Mouse (Mus musculus) hindbrain, postnatal 0 days (tissue): ENCODE measurements around the gene Gabarapl2. TPM values are rescaled to one million over a fixed set of nuclear protein-coding genes. Genes with fewer than 3 reads are reported as not detected.
A peak's percentile ranks its signal among the peaks of the same experiment; 100 is the strongest.

ENCODE experiments used
- ATAC-seq: fragments of 200-750 bp; cut with Nextera tagmentation; 2 replicates; pipeline ENCODE4 v1.8.0; 2017; ENCODE audit warnings: mild to moderate bottlenecking, moderate TSS enrichment, moderate library complexity
- DNase-seq: peaks from one replicate; pipeline ENCODE4 v3.0.0-alpha.2; 2015; ENCODE audit warnings: low spot score
- H3K27ac ChIP-seq: fragments of 300-500 bp; sonication (generic); 2 replicates; pipeline ENCODE4 v1.5.1; 2014; ENCODE audit warnings: mild to moderate bottlenecking
- H3K27me3 ChIP-seq: fragments of 300-500 bp; sonication (generic); 2 replicates; pipeline ENCODE4 v1.6.1; 2014; ENCODE audit warnings: low read length, mixed read lengths; ENCODE audit not compliant: insufficient read depth
- H3K36me3 ChIP-seq: fragments of 300-500 bp; sonication (generic); 2 replicates; pipeline ENCODE4 v1.6.1; 2014; ENCODE audit warnings: low read length, mixed read lengths; ENCODE audit not compliant: insufficient read depth
- H3K4me1 ChIP-seq: fragments of 300-500 bp; sonication (generic); 2 replicates; pipeline ENCODE4 v1.6.1; 2014; ENCODE audit warnings: antibody characterized with exemption, low read length, mixed read lengths; ENCODE audit not compliant: insufficient read depth
- H3K4me2 ChIP-seq: fragments of 300-500 bp; sonication (generic); 2 replicates; pipeline ENCODE4 v1.6.1; 2014; ENCODE audit warnings: low read depth, mild to moderate bottlenecking, low read length, moderate library complexity, mixed read lengths
- H3K4me3 ChIP-seq: fragments of 300-500 bp; sonication (generic); 2 replicates; pipeline ENCODE4 v1.5.1; 2014; ENCODE audit warnings: low read length
- H3K9ac ChIP-seq: fragments of 300-500 bp; sonication (generic); replicated peaks from 2 replicates; pipeline ENCODE4 v1.6.1; 2014; ENCODE audit warnings: mild to moderate bottlenecking, low read length, moderate library complexity, mixed read lengths
- H3K9me3 ChIP-seq: fragments of 300-500 bp; sonication (generic); 2 replicates; pipeline ENCODE4 v1.6.1; 2016; ENCODE audit warnings: low read length, mixed read lengths
- CTCF ChIP-seq: IDR thresholded peaks from 2 replicates; pipeline ENCODE4 v1.5.1; 2016; ENCODE audit warnings: antibody characterized with exemption, control low read depth, low read depth
- WGBS: fragments of 180-500 bp; shearing (Covaris S2); extraction: QIAGEN DNeasy Blood & Tissue Kit; methylation state at CpG from one replicate; pipeline ENCODE4 v1.1.7; 2014; 5-methylcytosine and 5-hydroxymethylcytosine counted together
- polyA plus RNA-seq: library from polyadenylated mRNA; unstranded; fragments of >200 nt; fragmentation: Nextera tagmentation; extraction: Ambion mirVana; gene quantifications from 2 replicates; pipeline ENCODE4 v1.2.1, GENCODE M21; 2015
- total RNA-seq: library from RNA; depleted of rRNA; stranded (reverse); fragments of >200 nt; gene quantifications from 2 replicates; pipeline ENCODE4 v1.2.3, GENCODE M21; 2014

Gene Gabarapl2
- total and polyA plus RNA-seq, 2 experiments from 2014 or later = 99.4 to 461 TPM

DNA sequence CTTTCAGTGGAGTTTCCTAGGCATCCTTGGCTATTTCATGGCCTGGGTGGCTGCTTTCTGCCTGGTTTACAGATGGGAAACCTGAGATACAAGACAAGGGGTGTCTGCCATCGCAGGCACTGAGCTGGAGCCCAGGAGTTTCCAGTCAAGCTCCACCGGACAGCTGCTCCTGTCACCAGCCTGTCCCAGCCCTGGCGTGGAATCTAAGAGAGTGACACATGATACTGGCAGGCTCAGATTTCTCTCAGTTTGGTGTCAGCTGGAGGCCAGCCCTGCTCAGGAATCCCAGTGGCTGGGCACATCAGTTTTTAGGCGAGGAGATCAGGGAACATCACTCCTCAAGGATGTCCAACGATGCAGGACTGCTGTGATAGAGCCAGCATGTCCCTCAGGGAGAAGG lies 38.4 kb upstream of the Gabarapl2 start:
- H3K4me2 ChIP-seq = no peak overlapping the region
- H3K4me1 ChIP-seq = no peaks in the 10 kb centered on the region
- ATAC-seq (no peak), DNase-seq (no peak)
- H3K9ac ChIP-seq = no peak overlapping the region
- no peaks in the 10 kb centered on the region for H3K27me3 ChIP-seq
- H3K9me3 ChIP-seq = no peaks in the 10 kb centered on the region
- no peak overlapping the region for H3K27ac ChIP-seq
- no peak for TF ChIP-seq CTCF
- 40% methylated on average over 5 of the region's 5 CpGs for WGBS
- no peak overlapping the region for H3K4me3 ChIP-seq
- no peaks in the 10 kb centered on the region for H3K36me3 ChIP-seq

DNA sequence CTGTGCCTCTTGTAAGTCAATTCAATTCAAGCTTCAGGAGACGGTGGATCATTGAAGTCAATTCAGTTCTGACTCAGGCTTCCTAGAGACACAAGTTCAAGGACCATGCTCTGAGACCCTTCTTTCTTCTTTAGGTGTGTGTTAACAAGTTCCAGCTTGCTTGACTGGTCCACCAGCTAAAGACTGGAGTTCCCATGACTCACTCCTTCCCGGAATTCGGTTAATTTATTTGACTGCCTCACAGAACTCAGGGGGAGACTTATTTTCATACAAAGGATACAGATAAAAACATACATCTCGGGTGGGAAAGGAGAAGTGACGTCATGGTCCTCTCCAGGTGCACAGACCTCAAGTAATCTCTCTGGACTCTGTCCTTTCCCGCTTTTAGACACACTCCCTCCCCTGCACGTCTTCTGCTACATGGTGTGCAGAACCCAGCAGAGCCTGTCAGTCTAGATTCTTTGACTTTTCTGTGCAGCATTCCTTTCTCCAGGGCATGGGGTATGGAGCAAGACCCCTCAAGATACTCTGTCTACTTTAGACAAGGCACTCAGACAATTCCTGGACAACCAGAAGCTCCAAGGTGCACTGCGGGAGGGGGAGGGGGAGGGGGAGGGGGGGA lies 34.9 kb upstream of the Gabarapl2 start:
- peaks cover 6% of the 10 kb centered on the region; the same call in 1 of the 2 replicates for H3K4me1 ChIP-seq
- ATAC-seq (no peak), DNase-seq (no peak)
- H3K27ac ChIP-seq = no peak overlapping the region
- no peaks in the 10 kb centered on the region for H3K9me3 ChIP-seq
- 65% methylated on average over 8 of the region's 8 CpGs for WGBS
- no peak overlapping the region for H3K4me2 ChIP-seq
- no peak overlapping the region for H3K4me3 ChIP-seq
- H3K9ac ChIP-seq = no peak overlapping the region
- H3K27me3 ChIP-seq = no peaks in the 10 kb centered on the region
- no peaks in the 10 kb centered on the region for H3K36me3 ChIP-seq
- TF ChIP-seq CTCF = no peak

DNA sequence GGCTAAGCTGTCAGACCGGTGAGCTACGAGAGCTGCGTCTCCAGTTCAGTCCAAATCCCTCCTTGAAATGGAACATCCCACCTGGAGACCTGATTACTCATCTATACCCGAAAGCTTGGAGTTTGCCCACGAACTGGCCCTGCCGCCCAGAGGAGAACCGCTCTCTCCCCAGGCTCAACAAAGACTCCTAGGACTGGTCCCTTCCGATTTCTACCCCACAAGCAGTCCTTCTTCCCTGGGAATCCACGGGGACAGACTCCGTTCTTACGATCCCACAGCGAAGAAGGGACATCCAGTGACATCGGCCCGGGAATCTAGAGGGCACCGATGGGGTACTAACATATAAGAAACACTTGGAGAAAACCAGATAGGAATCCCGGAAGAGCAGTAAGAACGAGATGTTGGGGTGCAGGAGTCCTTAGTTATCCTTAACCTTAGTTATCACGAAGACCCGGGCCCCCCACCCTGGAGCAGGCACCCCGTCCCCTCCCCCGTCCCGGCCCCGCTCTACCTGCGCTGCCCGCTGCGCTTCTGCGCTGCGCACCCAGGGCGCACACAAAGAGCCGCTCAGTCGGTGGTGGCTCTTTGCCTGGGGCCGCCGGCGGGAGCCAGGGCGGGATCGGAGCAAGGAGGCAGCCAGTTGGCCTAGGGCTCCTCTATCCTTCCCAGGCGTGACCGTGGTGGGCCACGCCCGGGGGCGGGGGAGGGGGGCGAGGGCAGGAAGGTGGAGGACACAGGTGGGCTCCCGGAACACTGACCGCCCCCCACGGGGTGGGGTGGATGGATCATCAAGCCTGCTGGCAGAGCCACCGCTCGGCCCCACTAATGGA lies 30.7 kb upstream of the Gabarapl2 start, which contains the start of gene Chst5:
Gene Chst5, minus strand, starts transcription at position 827 of the 830 bp plus-strand sequence.
- WGBS = 8% methylated on average over 46 of the region's 47 CpGs
- H3K27ac ChIP-seq = no peak within 1 kb of the TSS

DNA sequence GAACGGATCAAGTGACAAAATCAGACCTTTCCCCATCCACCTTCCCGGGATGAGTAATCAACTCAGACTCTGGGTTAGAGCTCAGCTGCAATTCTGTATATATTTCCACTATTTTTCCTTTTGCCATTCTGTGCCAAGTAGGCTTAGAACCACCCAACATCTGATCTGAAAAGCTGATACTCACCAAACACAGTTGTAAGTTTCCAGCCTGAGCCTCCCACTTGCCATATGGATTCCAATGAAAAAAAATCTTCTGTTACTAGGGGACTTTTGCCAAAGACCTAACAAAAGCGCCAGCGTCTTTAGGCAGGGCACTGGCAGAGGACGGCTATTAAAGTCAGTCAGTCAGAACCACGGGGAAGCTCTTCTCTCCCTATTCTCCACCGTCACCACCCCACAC lies 28.9 kb upstream of the Gabarapl2 start:
- no peak overlapping the region for H3K4me3 ChIP-seq
- DNase-seq = peak; percentile 27
- no peak overlapping the region for H3K9ac ChIP-seq
- no peak for TF ChIP-seq CTCF
- no peak overlapping the region for H3K4me2 ChIP-seq
- H3K27me3 ChIP-seq = no peaks in the 10 kb centered on the region
- ATAC-seq = no peak
- H3K9me3 ChIP-seq = no peaks in the 10 kb centered on the region
- peaks cover 6% of the 10 kb centered on the region; the same call in 1 of the 2 replicates for H3K4me1 ChIP-seq
- H3K36me3 ChIP-seq = peaks cover 2% of the 10 kb centered on the region; the same call in 1 of the 2 replicates
- WGBS = 27% methylated on average over 7 of the region's 7 CpGs
- H3K27ac ChIP-seq = no peak overlapping the region

More for the DNA sequence above, 30.7 kb upstream of the Gabarapl2 start, which contains the start of gene Chst5:
- Histone ChIP-seq H3K9me3 (no peaks in the 10 kb centered on the region), H3K27me3 (no peaks in the 10 kb centered on the region), H3K4me1 (peaks cover 6% of the 10 kb centered on the region; the same call in 1 of the 2 replicates), H3K36me3 (no peaks in the 10 kb centered on the region), H3K4me2 (peak within 1 kb of the TSS; percentile 91), H3K9ac (peak within 1 kb of the TSS; percentile 61), H3K4me3 (peak within 1 kb of the TSS; percentile 39)
- peak; percentile 21; the same call in 1 of the 2 replicates for ATAC-seq
- DNase-seq = peak; percentile 44
- no peak for TF ChIP-seq CTCF

DNA sequence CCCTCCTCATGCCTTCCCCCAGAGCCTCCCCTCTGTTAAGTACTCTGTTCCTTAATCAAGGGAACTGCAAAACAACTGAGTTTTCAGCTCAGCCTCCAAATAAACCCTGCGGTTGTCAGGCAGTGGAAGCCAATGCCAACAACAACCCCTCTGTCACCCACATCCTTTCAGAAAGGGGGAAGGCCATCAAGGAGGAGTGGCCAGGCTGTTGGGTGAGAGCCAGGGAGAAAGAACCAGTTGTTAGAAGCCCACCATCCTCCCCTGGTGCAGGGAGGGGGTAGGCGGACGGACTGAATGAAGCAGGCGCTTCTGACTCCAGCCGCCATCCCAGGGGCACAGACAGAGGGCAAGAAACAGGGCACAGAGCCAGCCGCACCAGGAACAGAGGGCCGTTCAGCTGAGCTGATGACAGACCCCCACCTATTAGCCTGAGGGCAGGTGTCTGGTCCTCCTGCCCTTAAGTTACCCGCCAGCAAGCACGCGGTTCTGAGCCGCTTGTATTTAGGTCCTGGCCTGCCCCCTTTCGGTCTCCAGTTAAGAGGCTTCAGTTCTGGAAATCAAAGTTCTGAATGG lies 27.6 kb upstream of the Gabarapl2 start:
- peaks cover 6% of the 10 kb centered on the region; the same call in 1 of the 2 replicates for H3K36me3 ChIP-seq
- no peak overlapping the region for H3K9ac ChIP-seq
- H3K4me2 ChIP-seq = 0 out of 2 replicates have a peak overlapping the region, but pooled peaks have one; percentile 24
- peaks cover 6% of the 10 kb centered on the region; the same call in 1 of the 2 replicates for H3K4me1 ChIP-seq
- ATAC-seq (peak; percentile 89), DNase-seq (peak; percentile 82)
- H3K9me3 ChIP-seq = no peaks in the 10 kb centered on the region
- peak overlapping the region; percentile 23; the same call in 1 of the 2 replicates for H3K27ac ChIP-seq
- no peaks in the 10 kb centered on the region for H3K27me3 ChIP-seq
- TF ChIP-seq CTCF = peak; percentile 59
- H3K4me3 ChIP-seq = no peak overlapping the region
- 21% methylated on average over 12 of the region's 12 CpGs for WGBS

DNA sequence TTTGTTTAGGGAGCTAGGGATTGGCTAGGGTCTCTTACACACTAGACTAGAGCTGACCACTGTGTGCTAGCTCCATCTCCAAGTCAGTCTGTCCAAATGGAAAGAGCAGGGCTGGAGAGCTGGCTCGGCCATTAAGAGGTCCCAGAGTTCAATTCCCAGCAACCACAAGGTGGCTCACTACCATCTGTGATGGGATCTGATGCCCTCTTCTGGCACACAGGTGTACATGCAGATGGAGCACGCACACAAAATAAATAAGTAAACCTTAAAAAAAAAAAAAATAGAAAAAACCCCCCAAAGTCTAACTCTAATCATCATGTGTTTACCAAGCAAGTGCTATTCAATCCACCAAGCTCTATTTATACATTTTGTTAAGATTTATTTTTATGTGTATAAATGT lies 20.8 kb upstream of the Gabarapl2 start:
- H3K27me3 ChIP-seq = no peaks in the 10 kb centered on the region
- peak; percentile 30 for TF ChIP-seq CTCF
- whole genome bisulfite sequencing = 98% methylated on average over 2 of the region's 2 CpGs

More for the DNA sequence above, 20.8 kb upstream of the Gabarapl2 start:
- ATAC-seq (no peak), DNase-seq (no peak)
- no peak overlapping the region for H3K9ac ChIP-seq
- H3K36me3 ChIP-seq = peaks cover 13% of the 10 kb centered on the region; the same call in 1 of the 2 replicates
- H3K27ac ChIP-seq = no peak overlapping the region
- no peaks in the 10 kb centered on the region for H3K9me3 ChIP-seq
- no peaks in the 10 kb centered on the region for H3K4me1 ChIP-seq
- H3K4me3 ChIP-seq = no peak overlapping the region
- no peak overlapping the region for H3K4me2 ChIP-seq
